Mouse (Mus musculus) urinary bladder, postnatal 10 days (tissue): ENCODE data around the gene Defb22.
A peak's percentile ranks its signal among the peaks of the same experiment; 100 is the strongest.

Source experiments
- DNase-seq: peaks from one replicate; pipeline ENCODE4 v3.0.0; 2022; ENCODE audit warnings: low spot score

Defb22 gene

DNA sequence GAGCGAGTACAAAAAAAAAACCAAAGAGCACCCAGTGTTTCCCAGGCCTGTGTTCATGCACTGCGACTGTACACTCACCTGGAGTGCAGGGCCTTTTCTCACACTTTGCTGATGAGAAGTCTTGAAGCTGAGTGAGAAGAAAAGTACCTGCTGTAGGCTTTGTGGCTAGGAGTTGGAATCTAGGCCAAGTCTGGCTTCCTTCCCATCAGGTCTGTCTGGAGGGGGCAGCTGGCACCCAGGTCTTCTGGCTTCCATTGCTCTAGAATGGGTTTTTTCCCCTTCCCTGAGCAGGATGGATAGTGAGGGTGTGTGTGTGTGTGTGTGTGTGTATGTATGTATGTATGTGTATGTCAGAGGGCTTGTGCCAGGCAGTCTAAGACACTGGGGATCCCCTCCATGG is 50.1 kb downstream of the Defb22 start:
- DNase-seq = no peak

DNA sequence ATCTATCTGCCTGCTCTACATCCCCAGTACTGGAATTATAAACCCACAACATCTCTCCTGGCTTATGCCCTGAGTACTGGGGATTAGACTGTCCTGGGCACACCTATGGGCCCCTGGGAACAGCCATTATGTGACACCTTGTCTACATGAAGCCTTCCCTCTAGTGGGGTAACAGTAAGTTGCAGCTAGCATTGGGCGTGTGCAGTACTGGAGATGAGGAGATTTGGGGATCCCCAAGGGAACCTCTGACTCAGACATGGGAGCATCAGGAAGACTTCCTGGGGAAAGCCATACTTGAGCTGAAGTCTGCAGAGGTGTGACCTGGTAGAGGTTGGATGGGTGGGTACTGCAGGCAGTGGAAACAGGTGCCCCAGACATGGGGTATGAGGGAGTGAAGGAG is 51.0 kb downstream of the Defb22 start:
- no peak for DNase-seq

- DNase-seq = peak; percentile 51
Measured at GRCm38 (mm10) chr2:152436983-152437860, 52.7 kb downstream of the Defb22 start.

- no peak for DNase-seq
Measured at GRCm38 (mm10) chr2:152436405-152436901, 53.5 kb downstream of the Defb22 start.
